Mouse (Mus musculus) stomach, postnatal 0 days (tissue): ENCODE measurements around the gene Pxmp2.

ENCODE experiments used
- CTCF ChIP-seq: IDR thresholded peaks from 2 replicates; pipeline ENCODE4 v1.5.1; 2016; ENCODE audit warnings: antibody characterized with exemption, low read depth, mild to moderate bottlenecking, moderate library complexity
- EP300 ChIP-seq: optimal IDR thresholded peaks from 2 replicates; pipeline ENCODE3; 2016; ENCODE audit warnings: antibody characterized with exemption

DNA sequence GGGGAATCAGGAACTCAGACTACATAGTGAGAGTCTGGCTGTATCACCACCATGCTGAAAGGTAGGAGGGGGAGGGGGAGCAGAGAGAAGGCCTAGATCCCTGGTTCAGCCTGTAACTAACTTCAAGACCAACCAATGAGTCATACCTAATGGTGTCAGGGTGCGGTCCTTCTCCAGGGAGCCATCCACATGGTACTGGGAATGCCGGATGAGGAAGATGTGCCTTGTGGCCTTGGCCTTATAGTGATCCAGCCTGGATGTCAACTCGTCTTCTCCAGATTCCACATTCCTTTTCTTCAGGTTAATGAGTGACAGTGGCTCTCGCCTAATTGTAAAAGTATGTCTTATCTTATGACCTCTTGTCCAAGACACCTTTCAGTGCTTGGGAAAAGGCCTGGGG lies 19.0 kb downstream of the Pxmp2 start:
- no peak for TF ChIP-seq CTCF
- no peak for TF ChIP-seq EP300
